In genomic region chr3:107787613-107788501, GRCm38 (mm10) we compare ENCODE assay signal across 10 mouse cellular contexts. TPM values are rescaled to one million over a fixed set of nuclear protein-coding genes. Genes with fewer than 3 reads are reported as not detected.
DNase-seq lines count a peak whose midpoint lies in the region; ATAC-seq and TF ChIP-seq lines count a peak whose summit lies in the region.
"Had no signal": no experiment of that assay in that cellular context is flagged by ENCODE, and none has a peak within 500 bp of the region (broad histone marks: within the 10 kb centered on the region; RNA-seq: fewer than 3 reads in every experiment).

No protein-coding gene starts in this region.

- H3K27ac ChIP-seq in layer of hippocampus, adult 2 months = peak overlapping the region; percentile 71

- peak; percentile 30 for ATAC-seq in common myeloid progenitor, adult 5-6 weeks (replicated peaks; ENCODE audit: low read depth, poor library complexity, severe bottlenecking)
- ATAC-seq: forebrain, postnatal 0 days had no signal

- TF ChIP-seq CTCF in layer of hippocampus, adult 2 months (conservative IDR thresholded peaks at IDR 0.05) = no peak

- H3K4me3 ChIP-seq in layer of hippocampus, adult 2 months = no peak overlapping the region

- DNase-seq in embryo, embryonic 9.5 days (ENCODE audit: extremely low spot score) = peak; percentile 36
- DNase-seq in embryo, embryonic 10 days (ENCODE audit: low spot score) = no peak
- no peak for DNase-seq in layer of hippocampus, adult 2 months (ENCODE audit: low spot score in 2 of 2)
- no peak for DNase-seq in layer of hippocampus, postnatal 25 days (ENCODE audit: extremely low spot score in 1 of 2, low spot score in 1 of 2)
- peak; percentile 45 for DNase-seq in lung, postnatal 36 days
- no peak for DNase-seq in left cerebral cortex, adult 18-20 months (ENCODE audit: low spot score in 2 of 2)
- no peak for DNase-seq in spleen, postnatal 36 days (ENCODE audit: low spot score in 2 of 2)
- DNase-seq: cerebellum, adult 8-10 months; forebrain, postnatal 0 days had no signal

RNA-seq across cellular contexts. Expression of gene Csf1, which starts 27.6 kb away (rescaled TPM):
- 10 to 100 TPM; 20.4 to 20.5 TPM for total RNA-seq in layer of hippocampus, adult 2 months (2021)
- 10 to 100 TPM; 17.1 to 18.6 TPM for total RNA-seq in layer of hippocampus, postnatal 25 days (2021)
- 1.2 and 2.1 TPM in 2 replicates for total RNA-seq in common myeloid progenitor, adult 5-6 weeks (2017)
- total RNA-seq in left cerebral cortex, adult 18-20 months (2021) = 10 to 100 TPM; 15.9 to 17.2 TPM

Comparison
In these comparisons a context has a peak if more than half of its experiments do, and no peak if none do; other contexts are left out.
1. DNase-seq: peak in embryo, embryonic 9.5 days (single experiment) and lung, postnatal 36 days (single experiment); none in embryo, embryonic 10 days (single experiment), layer of hippocampus, adult 2 months (0 of 2), layer of hippocampus, postnatal 25 days (0 of 2), left cerebral cortex, adult 18-20 months (0 of 2) and spleen, postnatal 36 days (0 of 2).